Mouse (Mus musculus) bone marrow macrophage, adult 2 months (primary cell): ENCODE data around the gene Recql.

Source experiments
- CTCF ChIP-seq: IDR thresholded peaks from 2 replicates; pipeline ENCODE4 v1.5.1; 2012; ENCODE audit warnings: low read depth, mild to moderate bottlenecking, low read length, moderate library complexity
- POLR2A ChIP-seq: IDR thresholded peaks from 2 replicates; pipeline ENCODE4 v1.6.1; 2012; ENCODE audit warnings: mild to moderate bottlenecking, low read depth, low read length, borderline replicate concordance

- TF ChIP-seq CTCF (no peak), POLR2A (no peak)
Observed at GRCm38 (mm10) chr6:142413845-142414244, 27.0 kb upstream of the Recql start.
